Mouse (Mus musculus) erythroblast, embryonic 14.5 days (primary cell): Measurements from ENCODE around the gene Taf11.

ENCODE experiments used
- GATA1 ChIP-seq: IDR thresholded peaks from 2 replicates; pipeline ENCODE4 v1.6.1; 2012; ENCODE audit warnings: low read length, inconsistent platforms, mixed read lengths
- TAL1 ChIP-seq: IDR thresholded peaks from 3 replicates; pipeline ENCODE4 v1.6.1; 2012; ENCODE audit warnings: low read length, inconsistent platforms, mixed read lengths

DNA sequence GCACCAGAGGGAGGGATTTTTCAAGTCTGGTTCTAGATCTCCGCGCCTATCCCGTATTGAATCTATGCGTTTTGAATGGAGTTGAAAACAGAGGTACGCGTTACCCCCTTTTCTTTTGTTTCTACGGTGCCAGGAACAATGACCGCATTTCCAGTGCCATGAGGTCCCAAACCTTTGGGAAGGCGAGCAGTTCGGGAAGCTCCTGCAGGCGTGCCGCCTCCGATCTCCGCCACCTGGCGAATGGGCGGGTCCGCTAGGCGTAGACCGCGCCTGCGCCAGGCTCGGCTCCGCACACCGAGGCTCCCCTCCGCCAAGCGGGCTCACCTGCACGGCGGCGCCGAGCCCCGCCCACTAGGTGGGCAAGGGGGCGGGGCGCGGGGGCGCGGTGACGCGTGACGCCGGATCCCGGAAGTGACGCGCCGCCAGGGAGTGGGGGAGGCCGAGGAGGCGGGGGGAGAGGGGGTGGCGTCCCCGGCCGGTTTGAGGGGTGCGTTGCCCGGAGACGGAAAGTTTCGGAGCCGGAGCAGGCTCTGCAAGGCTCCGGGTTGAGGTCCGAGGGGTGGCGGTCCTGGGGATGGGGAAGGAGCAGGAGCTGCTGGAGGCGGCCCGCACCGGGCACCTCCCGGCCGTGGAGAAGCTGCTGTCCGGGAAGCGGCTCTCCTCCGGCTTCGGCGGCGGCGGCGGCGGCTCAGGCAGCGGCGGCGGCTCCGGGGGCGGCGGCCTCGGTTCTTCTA is 589 bp downstream of the Taf11 start, which contains the start of gene Anks1:
- TF ChIP-seq TAL1 (no peak), GATA1 (no peak)
